Mouse (Mus musculus) liver, embryonic 12.5 days (tissue): ENCODE measurements around the gene Efnb2. TPM values are rescaled to one million over a fixed set of nuclear protein-coding genes. Genes with fewer than 3 reads are reported as not detected.

ENCODE experiments used
- ATAC-seq: fragments of 200-750 bp; cut with Nextera tagmentation; 2 replicates; pipeline ENCODE4 v1.8.0; 2017; ENCODE audit warnings: moderate number of reproducible peaks, mild to moderate bottlenecking, moderate library complexity
- H3K27ac ChIP-seq: fragments of 300-500 bp; sonication (generic); 2 replicates; pipeline ENCODE4 v1.5.1; 2016; ENCODE audit warnings: mild to moderate bottlenecking
- H3K27me3 ChIP-seq: fragments of 300-500 bp; sonication (generic); replicated peaks from 2 replicates; pipeline ENCODE4 v1.6.1; 2016; ENCODE audit warnings: mild to moderate bottlenecking, moderate library complexity
- H3K36me3 ChIP-seq: fragments of 300-500 bp; sonication (generic); 2 replicates; pipeline ENCODE4 v1.6.1; 2016; ENCODE audit warnings: mild to moderate bottlenecking, moderate library complexity
- H3K4me1 ChIP-seq: fragments of 300-500 bp; sonication (generic); 2 replicates; pipeline ENCODE4 v1.6.1; 2016
- H3K4me2 ChIP-seq: fragments of 300-500 bp; sonication (generic); 2 replicates; pipeline ENCODE4 v1.6.1; 2016; ENCODE audit warnings: mild to moderate bottlenecking, moderate library complexity
- H3K4me3 ChIP-seq: fragments of 300-500 bp; sonication (generic); 2 replicates; pipeline ENCODE4 v1.5.1; 2016; ENCODE audit warnings: mild to moderate bottlenecking, moderate library complexity
- H3K9ac ChIP-seq: fragments of 300-500 bp; sonication (generic); 2 replicates; pipeline ENCODE4 v1.6.1; 2016; ENCODE audit warnings: mild to moderate bottlenecking, moderate library complexity
- H3K9me3 ChIP-seq: fragments of 300-500 bp; sonication (generic); replicated peaks from 2 replicates; pipeline ENCODE4 v1.6.1; 2016; ENCODE audit warnings: mild to moderate bottlenecking, moderate library complexity
- WGBS: fragments of 180-500 bp; shearing (Covaris S2); methylation state at CpG from one replicate; pipeline ENCODE4 v1.1.7; 2016; ENCODE audit not compliant: insufficient replicate concordance; 5-methylcytosine and 5-hydroxymethylcytosine counted together
- polyA plus RNA-seq: library from polyadenylated mRNA; unstranded; fragments of >200 nt; fragmentation: Nextera tagmentation; extraction: Ambion mirVana; gene quantifications from 2 replicates; pipeline ENCODE4 v1.2.1, GENCODE M21; 2016

Efnb2 gene
- polyA plus RNA-seq, 1 experiment from 2014 or later: 2.8 TPM

DNA sequence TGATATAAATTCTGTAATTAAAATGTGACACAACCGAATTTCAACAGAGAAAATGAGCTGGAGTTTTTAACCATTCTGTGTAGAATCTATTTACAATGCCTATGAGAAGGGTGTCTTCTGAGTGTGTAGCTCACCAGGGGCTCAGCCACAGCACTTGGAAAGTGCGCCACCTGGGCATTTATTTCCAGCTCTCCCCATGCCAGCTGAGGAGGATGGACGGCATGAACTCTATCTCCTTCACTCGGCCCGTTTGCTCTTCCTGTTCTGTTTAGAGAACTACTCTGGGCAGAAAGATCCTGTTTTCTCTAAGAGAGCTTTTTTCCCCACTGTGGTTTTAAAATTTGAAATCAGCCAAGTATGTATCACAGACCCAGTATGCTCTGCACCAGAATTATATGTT, 7.7 kb downstream of the Efnb2 start:
- no peak overlapping the region for H3K4me2 ChIP-seq
- 35% methylated on average over 5 of the region's 5 CpGs for WGBS

DNA sequence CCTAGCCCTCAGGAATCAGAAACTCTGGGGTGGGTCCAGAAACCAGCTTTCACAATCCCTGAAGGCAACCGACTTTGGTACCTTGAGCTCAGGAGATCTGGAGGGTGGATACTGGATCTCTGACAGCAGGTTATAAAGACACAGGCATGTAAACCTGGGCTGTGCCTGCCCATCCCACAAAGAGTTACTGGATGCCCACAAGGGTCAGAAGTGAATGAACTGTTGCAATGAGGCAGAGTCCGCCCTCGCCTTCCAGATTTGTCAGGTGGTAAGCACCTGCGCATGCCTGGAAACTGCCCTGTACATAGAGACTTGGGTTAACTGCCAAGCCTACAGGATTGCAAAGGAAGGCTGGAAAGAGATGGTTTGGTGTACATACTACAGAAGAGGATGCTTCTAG, 8.7 kb downstream of the Efnb2 start:
- H3K27me3 ChIP-seq: 0 out of 2 replicates have a peak, but pooled peaks cover 10% of the 10 kb centered on the region
- no peak overlapping the region for H3K27ac ChIP-seq
- H3K4me2 ChIP-seq: no peak overlapping the region
- 86% methylated on average over 4 of the region's 4 CpGs for WGBS
- no peaks in the 10 kb centered on the region for H3K36me3 ChIP-seq
- H3K9me3 ChIP-seq: no peaks in the 10 kb centered on the region
- H3K9ac ChIP-seq: no peak overlapping the region
- no peak overlapping the region for H3K4me3 ChIP-seq
- no peak for ATAC-seq
- H3K4me1 ChIP-seq: peaks cover 6% of the 10 kb centered on the region

More for the DNA sequence above, 7.7 kb downstream of the Efnb2 start:
- no peaks in the 10 kb centered on the region for H3K36me3 ChIP-seq
- no peak overlapping the region for H3K9ac ChIP-seq
- H3K4me3 ChIP-seq: no peak overlapping the region
- H3K9me3 ChIP-seq: no peaks in the 10 kb centered on the region
- H3K4me1 ChIP-seq: peaks cover 6% of the 10 kb centered on the region
- peaks cover 17% of the 10 kb centered on the region for H3K27me3 ChIP-seq
- no peak overlapping the region for H3K27ac ChIP-seq
- ATAC-seq: no peak

DNA sequence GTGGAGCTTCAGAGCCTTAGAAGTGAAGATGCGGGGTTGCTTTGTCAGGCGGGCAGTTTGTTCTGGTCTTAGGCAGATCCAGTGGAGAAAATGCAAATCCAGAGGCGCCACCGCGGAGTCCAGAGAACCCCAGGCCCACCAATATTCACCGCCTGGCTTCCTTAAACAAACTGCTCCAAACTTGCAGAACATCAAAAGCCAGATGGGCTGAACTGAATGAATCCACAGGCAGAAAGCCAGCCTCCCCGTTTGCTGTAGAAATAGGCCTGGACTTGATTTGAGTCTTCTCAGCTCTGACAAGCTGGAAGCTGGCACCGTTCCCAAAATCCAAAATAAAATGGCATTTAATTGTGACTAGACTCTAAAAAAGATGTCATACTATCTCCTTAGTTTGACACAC, 11.1 kb downstream of the Efnb2 start:
- no peak overlapping the region for H3K4me2 ChIP-seq
- peaks cover 6% of the 10 kb centered on the region for H3K4me1 ChIP-seq
- no peak overlapping the region for H3K9ac ChIP-seq
- no peak overlapping the region for H3K27ac ChIP-seq
- no peak overlapping the region for H3K4me3 ChIP-seq
- 68% methylated on average over 8 of the region's 8 CpGs for WGBS
- H3K36me3 ChIP-seq: no peaks in the 10 kb centered on the region
- no peaks in the 10 kb centered on the region for H3K9me3 ChIP-seq
- H3K27me3 ChIP-seq: no peaks in the 10 kb centered on the region
- ATAC-seq: no peak

DNA sequence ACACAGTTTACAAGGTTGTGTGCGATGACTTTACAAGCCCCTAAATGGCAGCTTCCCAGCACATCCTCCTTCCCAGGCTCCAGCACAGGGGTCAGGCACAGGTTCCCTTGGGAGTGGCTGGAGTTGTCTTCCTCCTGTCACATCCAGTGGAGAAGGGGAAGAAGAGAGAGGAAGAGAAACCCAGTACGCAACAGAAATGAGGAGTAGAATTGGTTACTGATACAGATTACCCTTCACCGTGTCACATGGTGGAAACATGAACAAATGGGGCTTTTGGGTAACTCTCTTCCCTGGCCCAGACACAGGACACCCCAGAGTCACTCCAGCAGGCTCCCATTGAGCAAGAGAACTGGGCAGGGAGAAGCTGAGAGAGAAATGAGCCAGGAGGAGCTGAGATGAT, 11.5 kb downstream of the Efnb2 start:
- no peaks in the 10 kb centered on the region for H3K9me3 ChIP-seq
- WGBS: 85% methylated on average over 3 of the region's 3 CpGs
- ATAC-seq: no peak
- no peaks in the 10 kb centered on the region for H3K27me3 ChIP-seq
- no peak overlapping the region for H3K4me3 ChIP-seq
- H3K36me3 ChIP-seq: no peaks in the 10 kb centered on the region
- H3K4me1 ChIP-seq: peaks cover 6% of the 10 kb centered on the region
- no peak overlapping the region for H3K9ac ChIP-seq
- no peak overlapping the region for H3K27ac ChIP-seq
- H3K4me2 ChIP-seq: no peak overlapping the region

DNA sequence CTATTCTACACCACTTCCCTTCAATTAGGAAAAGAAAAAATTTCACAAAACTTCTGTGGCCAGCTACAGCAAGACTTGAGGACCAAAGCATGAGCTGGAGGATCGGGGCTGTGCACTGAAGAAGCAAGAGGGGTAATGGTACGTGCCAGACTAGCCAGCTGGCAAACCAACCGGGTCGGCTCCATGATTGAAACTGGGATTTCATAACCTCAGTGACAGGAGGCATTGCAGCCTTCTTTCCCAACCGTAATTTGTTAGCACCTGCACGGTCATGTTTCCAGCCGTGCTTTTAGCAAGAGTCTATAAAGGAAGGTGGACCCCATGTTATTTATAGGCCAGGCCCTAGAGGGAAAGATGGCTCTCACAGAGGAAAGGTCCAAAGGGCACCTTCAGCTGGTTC, 12.4 kb downstream of the Efnb2 start:
- H3K9me3 ChIP-seq: no peaks in the 10 kb centered on the region
- 75% methylated on average over 7 of the region's 7 CpGs for WGBS
- H3K4me1 ChIP-seq: peaks cover 6% of the 10 kb centered on the region; the same call in 1 of the 2 replicates
- no peaks in the 10 kb centered on the region for H3K27me3 ChIP-seq
- H3K9ac ChIP-seq: no peak overlapping the region
- no peak overlapping the region for H3K4me2 ChIP-seq
- H3K4me3 ChIP-seq: no peak overlapping the region
- no peak overlapping the region for H3K27ac ChIP-seq
- ATAC-seq: no peak
- no peaks in the 10 kb centered on the region for H3K36me3 ChIP-seq

DNA sequence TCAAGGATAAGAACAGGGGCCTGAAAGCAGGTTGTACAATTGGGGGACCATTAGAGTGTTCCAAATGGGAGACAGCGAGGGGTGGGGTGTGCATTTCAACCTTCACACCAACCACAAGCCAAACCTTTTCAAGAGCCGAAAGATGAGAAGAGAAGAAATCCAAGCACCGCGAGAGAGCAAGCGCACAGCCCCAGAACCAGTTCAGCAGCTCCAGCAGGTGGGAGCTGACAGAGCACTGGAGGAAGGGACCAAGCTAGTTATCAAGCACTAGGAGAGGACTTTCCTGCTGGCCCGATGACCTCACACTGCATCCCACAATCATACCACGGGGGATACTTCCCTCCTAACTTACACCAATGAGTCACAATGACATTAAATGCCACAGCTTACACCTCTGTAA, 13.2 kb downstream of the Efnb2 start:
- WGBS: 63% methylated on average over 7 of the region's 7 CpGs
- no peak for ATAC-seq
- Histone ChIP-seq H3K4me1 (peaks cover 6% of the 10 kb centered on the region; the same call in 1 of the 2 replicates), H3K4me2 (no peak overlapping the region), H3K27me3 (no peaks in the 10 kb centered on the region), H3K9ac (no peak overlapping the region), H3K4me3 (no peak overlapping the region), H3K36me3 (no peaks in the 10 kb centered on the region), H3K27ac (no peak overlapping the region), H3K9me3 (no peaks in the 10 kb centered on the region)

DNA sequence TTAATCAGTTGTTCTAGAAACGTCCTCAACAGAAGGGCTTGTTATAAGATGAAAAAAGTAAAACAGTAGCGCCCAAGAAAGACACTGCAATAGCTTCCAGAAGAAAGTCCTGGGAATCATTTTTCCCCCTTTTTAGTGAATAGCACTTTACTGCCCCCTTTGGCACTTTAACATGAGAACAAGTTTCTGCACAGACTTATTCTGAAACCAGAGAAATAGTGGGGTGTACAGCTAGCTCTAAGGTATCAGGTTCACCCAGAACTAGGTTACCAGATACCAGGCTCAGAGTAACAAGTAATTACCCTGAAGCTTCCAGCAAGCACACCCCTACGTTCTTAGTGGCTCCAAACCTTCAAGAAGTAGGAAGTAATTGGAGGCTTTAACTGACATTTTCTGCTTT, 13.7 kb downstream of the Efnb2 start:
- WGBS: 63% methylated on average over 3 of the region's 3 CpGs
- Histone ChIP-seq H3K27ac (no peak overlapping the region), H3K4me2 (no peak overlapping the region), H3K4me1 (peaks cover 6% of the 10 kb centered on the region; the same call in 1 of the 2 replicates), H3K9me3 (no peaks in the 10 kb centered on the region), H3K9ac (no peak overlapping the region), H3K27me3 (no peaks in the 10 kb centered on the region), H3K36me3 (no peaks in the 10 kb centered on the region), H3K4me3 (no peak overlapping the region)
- ATAC-seq: no peak

DNA sequence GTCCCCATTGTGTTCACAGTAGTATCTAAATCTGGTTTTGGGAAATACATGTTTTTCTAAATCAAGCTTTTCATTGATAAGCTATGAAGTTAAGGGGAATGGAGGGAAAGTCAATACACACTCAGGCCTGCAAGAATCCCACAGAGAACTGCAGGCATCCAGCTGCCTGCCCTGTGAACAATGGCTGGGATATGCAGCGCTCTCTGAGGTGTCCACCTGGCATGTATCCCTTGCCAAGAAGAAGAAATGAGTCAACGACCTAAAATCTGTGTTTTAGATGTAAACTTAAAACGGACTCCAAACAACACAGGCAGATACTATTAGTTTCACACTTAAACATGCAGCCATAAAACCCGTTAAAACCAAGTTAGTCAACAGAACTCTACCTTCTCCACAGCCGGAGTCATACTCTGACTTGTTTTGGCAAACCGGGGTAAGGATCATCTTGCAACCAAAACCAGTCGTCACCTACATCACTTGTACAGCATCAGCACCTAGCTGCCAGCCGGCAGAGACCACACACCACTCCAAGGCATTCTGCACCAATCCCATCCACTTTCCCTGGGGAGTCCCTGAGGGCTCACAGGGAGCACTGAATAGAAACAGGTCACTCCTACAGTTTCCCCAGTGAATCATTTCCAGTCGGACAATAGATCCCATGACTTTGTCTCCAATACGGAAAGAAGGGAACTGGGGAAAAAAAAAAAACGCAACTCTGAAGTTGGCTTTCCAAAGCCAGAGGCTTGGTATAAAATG, 16.7 kb downstream of the Efnb2 start:
- no peak overlapping the region for H3K4me3 ChIP-seq
- ATAC-seq: no peak
- no peak overlapping the region for H3K27ac ChIP-seq
- H3K36me3 ChIP-seq: no peaks in the 10 kb centered on the region
- peaks cover 5% of the 10 kb centered on the region; the same call in 1 of the 2 replicates for H3K4me1 ChIP-seq
- no peak overlapping the region for H3K4me2 ChIP-seq
- H3K9me3 ChIP-seq: no peaks in the 10 kb centered on the region
- no peaks in the 10 kb centered on the region for H3K27me3 ChIP-seq
- WGBS: 71% methylated on average over 11 of the region's 11 CpGs
- no peak overlapping the region for H3K9ac ChIP-seq

DNA sequence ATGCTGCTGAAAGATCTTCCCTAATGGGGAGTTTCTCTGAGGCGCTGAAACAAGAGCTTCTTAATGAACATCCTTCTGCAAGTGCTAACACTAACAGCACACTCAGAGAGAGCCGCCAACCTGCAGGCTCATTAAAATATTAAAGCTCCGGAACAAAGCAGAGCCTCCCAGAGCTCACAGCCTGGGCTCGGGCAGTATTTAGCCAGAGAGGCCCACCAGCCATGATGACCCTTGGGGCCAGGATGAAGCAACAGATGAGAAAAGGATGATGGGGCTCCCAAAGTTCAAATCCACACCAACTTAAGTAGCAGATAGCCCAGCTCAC, 20.8 kb downstream of the Efnb2 start:
- Histone ChIP-seq H3K9ac (no peak overlapping the region), H3K9me3 (no peaks in the 10 kb centered on the region), H3K4me2 (no peak overlapping the region), H3K36me3 (no peaks in the 10 kb centered on the region), H3K27ac (no peak overlapping the region), H3K4me1 (no peaks in the 10 kb centered on the region), H3K4me3 (no peak overlapping the region), H3K27me3 (no peaks in the 10 kb centered on the region)
- 49% methylated on average over 4 of the region's 4 CpGs for WGBS
- ATAC-seq: no peak

DNA sequence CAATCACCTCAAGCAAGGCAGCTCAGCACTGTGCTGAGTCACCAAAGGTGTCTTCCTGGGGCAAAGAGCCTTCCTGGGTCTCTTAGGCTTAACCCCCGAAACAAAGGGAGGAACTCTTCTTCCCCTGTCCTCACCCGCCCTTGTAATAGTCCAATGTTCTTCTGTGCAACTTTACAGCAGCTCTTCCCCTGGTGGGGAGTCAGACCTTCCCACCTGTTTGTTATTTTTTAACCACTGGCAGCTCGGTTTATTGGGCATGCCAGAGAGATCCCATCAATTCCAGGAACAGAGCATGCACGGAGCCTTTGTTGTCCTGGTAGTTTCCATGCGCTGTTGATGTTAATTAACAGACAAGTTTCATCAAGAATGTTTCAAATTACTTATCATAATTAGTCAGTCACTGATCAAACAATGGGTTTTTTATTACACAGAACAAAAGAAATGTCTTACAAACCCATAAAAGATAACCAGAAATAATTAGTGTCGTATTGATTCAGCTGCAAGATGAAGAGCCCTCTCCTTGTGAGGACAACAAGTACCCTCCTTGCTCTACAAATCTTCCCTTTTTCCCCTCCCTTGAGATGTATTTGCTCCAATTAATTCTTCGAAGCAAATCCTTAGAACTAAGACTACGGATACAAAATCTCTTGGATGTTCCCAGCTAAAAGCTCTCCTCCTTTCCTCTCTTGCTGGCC, 21.3 kb downstream of the Efnb2 start:
- Histone ChIP-seq H3K27ac (no peak overlapping the region), H3K4me2 (no peak overlapping the region), H3K9ac (no peak overlapping the region), H3K9me3 (no peaks in the 10 kb centered on the region), H3K27me3 (no peaks in the 10 kb centered on the region), H3K36me3 (no peaks in the 10 kb centered on the region), H3K4me3 (no peak overlapping the region), H3K4me1 (no peaks in the 10 kb centered on the region)
- no peak for ATAC-seq
- WGBS: 58% methylated on average over 8 of the region's 8 CpGs

DNA sequence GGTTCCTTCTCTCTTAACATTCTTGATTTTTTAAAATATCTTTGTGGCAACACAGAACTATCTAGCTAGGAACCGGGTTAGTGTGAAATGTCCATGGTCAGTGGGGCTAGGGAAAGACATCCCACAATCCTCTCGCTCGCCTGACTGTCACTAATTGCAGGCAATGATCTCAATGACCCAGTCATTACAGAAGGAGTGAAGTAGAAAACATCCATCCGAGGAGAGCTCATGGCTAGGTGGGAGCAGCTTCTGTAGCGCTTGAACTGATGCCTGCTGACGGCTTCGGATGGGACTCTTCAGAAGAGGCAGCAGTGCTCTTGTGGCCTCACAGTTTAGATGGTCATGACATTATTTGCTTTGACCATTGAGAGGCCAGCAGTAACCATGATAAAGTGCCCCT, 29.6 kb downstream of the Efnb2 start:
- no peak overlapping the region for H3K4me2 ChIP-seq
- H3K4me1 ChIP-seq: no peaks in the 10 kb centered on the region
- H3K9me3 ChIP-seq: no peaks in the 10 kb centered on the region
- no peaks in the 10 kb centered on the region for H3K36me3 ChIP-seq
- no peak overlapping the region for H3K4me3 ChIP-seq
- no peak overlapping the region for H3K27ac ChIP-seq
- WGBS: 67% methylated on average over 7 of the region's 7 CpGs
- no peaks in the 10 kb centered on the region for H3K27me3 ChIP-seq
- ATAC-seq: no peak
- no peak overlapping the region for H3K9ac ChIP-seq

DNA sequence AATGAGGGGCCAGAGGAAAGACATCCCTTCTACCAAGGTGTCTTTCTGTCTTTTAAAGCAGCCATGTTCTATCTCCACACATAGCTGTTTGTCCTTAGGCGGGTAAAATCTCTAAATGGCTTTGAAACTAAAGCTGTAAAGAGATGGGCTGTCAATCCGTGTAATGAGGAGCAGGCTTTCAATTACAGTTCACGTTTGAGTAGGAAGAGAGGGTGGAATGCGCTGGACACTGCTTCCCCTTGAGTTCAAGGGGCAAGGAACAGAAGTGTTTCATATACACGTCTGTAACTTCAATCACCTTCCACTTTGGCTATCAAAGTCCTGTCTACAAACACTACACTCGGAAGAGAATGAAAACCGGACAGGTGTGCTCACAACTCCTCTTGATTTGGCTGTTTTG, 37.0 kb downstream of the Efnb2 start:
- Histone ChIP-seq H3K9ac (no peak overlapping the region), H3K9me3 (no peaks in the 10 kb centered on the region), H3K36me3 (peaks cover 4% of the 10 kb centered on the region; the same call in 1 of the 2 replicates), H3K4me2 (no peak overlapping the region), H3K4me3 (no peak overlapping the region), H3K27me3 (no peaks in the 10 kb centered on the region), H3K4me1 (no peaks in the 10 kb centered on the region), H3K27ac (no peak overlapping the region)
- 52% methylated on average over 7 of the region's 7 CpGs for WGBS
- ATAC-seq: no peak
